Mouse (Mus musculus): ENCODE results near the gene Mad1l1.
A peak's percentile ranks its signal among the peaks of the same experiment; 100 is the strongest.
"Not testable (repeated sequence)": the region's sequence is repeated elsewhere in the genome, so short reads cannot be mapped to it uniquely, and the experiment has no call there.

Mad1l1 gene

GRCm38 (mm10) chr5:140321042-140321755 is at the start of gene Mad1l1, which contains the start of gene Nudt1:
Gene Mad1l1, minus strand, starts transcription at chr5:140321552.
Gene Nudt1, plus strand, starts transcription at chr5:140321656.
- DNase-seq (ENCODE audit: low spot score in 2 of 2) = peak; percentile 83 to 93

- DNase-seq (ENCODE audit: low spot score in 2 of 2) = no peak
Measured at GRCm38 (mm10) chr5:140370446-140371254, 49.3 kb upstream of the Mad1l1 start.

- DNase-seq (ENCODE audit: low spot score in 2 of 2) = no peak
Measured at GRCm38 (mm10) chr5:140369466-140369865, 48.1 kb upstream of the Mad1l1 start.

GRCm38 (mm10) chr5:140368926-140369325 is 47.6 kb upstream of the Mad1l1 start:
- DNase-seq (ENCODE audit: low spot score in 2 of 2) = no peak

- not testable (repeated sequence) for DNase-seq (ENCODE audit: low spot score in 2 of 2)
Measured at GRCm38 (mm10) chr5:140368126-140368525, 46.8 kb upstream of the Mad1l1 start.

GRCm38 (mm10) chr5:140364415-140364814 is 43.1 kb upstream of the Mad1l1 start:
- no peak for DNase-seq (ENCODE audit: low spot score in 2 of 2)

- no peak for DNase-seq (ENCODE audit: low spot score in 2 of 2)
Measured at GRCm38 (mm10) chr5:140359930-140360674, 38.8 kb upstream of the Mad1l1 start.

- no peak for DNase-seq (ENCODE audit: low spot score in 2 of 2)
Measured at GRCm38 (mm10) chr5:140357466-140357865, 36.1 kb upstream of the Mad1l1 start.

- DNase-seq (ENCODE audit: low spot score in 2 of 2) = no peak
Measured at GRCm38 (mm10) chr5:140355934-140356333, 34.6 kb upstream of the Mad1l1 start.

- no peak for DNase-seq (ENCODE audit: low spot score in 2 of 2)
Measured at GRCm38 (mm10) chr5:140352352-140352751, 31.0 kb upstream of the Mad1l1 start.

- DNase-seq (ENCODE audit: low spot score in 2 of 2) = no peak
Measured at GRCm38 (mm10) chr5:140350731-140351497, 29.6 kb upstream of the Mad1l1 start.

GRCm38 (mm10) chr5:140349882-140350281 is 28.5 kb upstream of the Mad1l1 start:
- DNase-seq (ENCODE audit: low spot score in 2 of 2) = no peak

GRCm38 (mm10) chr5:140346050-140346449 is 24.7 kb upstream of the Mad1l1 start:
- DNase-seq (ENCODE audit: low spot score in 2 of 2) = no peak

- no peak for DNase-seq (ENCODE audit: low spot score in 2 of 2)
Measured at GRCm38 (mm10) chr5:140345244-140345643, 23.9 kb upstream of the Mad1l1 start.

- DNase-seq (ENCODE audit: low spot score in 2 of 2) = no peak
Measured at GRCm38 (mm10) chr5:140342880-140343279, 21.5 kb upstream of the Mad1l1 start.

- DNase-seq (ENCODE audit: low spot score in 2 of 2) = no peak
Measured at GRCm38 (mm10) chr5:140339836-140340235, 18.5 kb upstream of the Mad1l1 start.

- no peak for DNase-seq (ENCODE audit: low spot score in 2 of 2)
Measured at GRCm38 (mm10) chr5:140338779-140339178, 17.4 kb upstream of the Mad1l1 start.

- DNase-seq (ENCODE audit: low spot score in 2 of 2) = peak; percentile 10 to 12
Measured at GRCm38 (mm10) chr5:140336680-140337079, 15.3 kb upstream of the Mad1l1 start.

- DNase-seq (ENCODE audit: low spot score in 2 of 2) = no peak
Measured at GRCm38 (mm10) chr5:140333631-140334030, 12.3 kb upstream of the Mad1l1 start.

GRCm38 (mm10) chr5:140332519-140332918 is 11.2 kb upstream of the Mad1l1 start:
- DNase-seq (ENCODE audit: low spot score in 2 of 2) = no peak

Data from frontal cortex, postnatal 36 days (tissue).